Mouse (Mus musculus) right cerebral cortex, postnatal 25 days (tissue): Measurements from ENCODE around the gene Apobec4.
"Not testable (repeated sequence)": the region's sequence is repeated elsewhere in the genome, so short reads cannot be mapped to it uniquely, and the experiment has no call there.

Source experiments
- DNase-seq: peaks from one replicate; pipeline ENCODE4 v3.0.0; 2022

Apobec4 gene

GRCm38 (mm10) chr1:152766804-152767748 is 16.7 kb downstream of the Apobec4 start:
- no peak for DNase-seq

- DNase-seq = peak; percentile 70
Measured at GRCm38 (mm10) chr1:152767749-152768488, 17.6 kb downstream of the Apobec4 start.

GRCm38 (mm10) chr1:152771016-152771415 is 20.7 kb downstream of the Apobec4 start:
- no peak for DNase-seq

- not testable (repeated sequence) for DNase-seq
Measured at GRCm38 (mm10) chr1:152774601-152775000, 24.2 kb downstream of the Apobec4 start.

- DNase-seq = peak; percentile 42
Measured at GRCm38 (mm10) chr1:152779071-152779737, 28.9 kb downstream of the Apobec4 start.

GRCm38 (mm10) chr1:152784620-152785019 is 34.3 kb downstream of the Apobec4 start:
- DNase-seq = no peak

- DNase-seq = not testable (repeated sequence)
Measured at GRCm38 (mm10) chr1:152785446-152785845, 35.1 kb downstream of the Apobec4 start.

GRCm38 (mm10) chr1:152786953-152787352 is 36.6 kb downstream of the Apobec4 start:
- DNase-seq = no peak

- DNase-seq = no peak
Measured at GRCm38 (mm10) chr1:152788121-152788660, 37.8 kb downstream of the Apobec4 start.

GRCm38 (mm10) chr1:152790254-152790653 is 39.9 kb downstream of the Apobec4 start:
- no peak for DNase-seq

GRCm38 (mm10) chr1:152790821-152791220 is 40.5 kb downstream of the Apobec4 start:
- no peak for DNase-seq

GRCm38 (mm10) chr1:152791269-152791668 is 40.9 kb downstream of the Apobec4 start:
- DNase-seq = no peak

GRCm38 (mm10) chr1:152792736-152793494 is 42.6 kb downstream of the Apobec4 start:
- DNase-seq = no peak

- DNase-seq = no peak
Measured at GRCm38 (mm10) chr1:152793495-152794130, 43.3 kb downstream of the Apobec4 start.

- DNase-seq = no peak
Measured at GRCm38 (mm10) chr1:152795688-152796255, 45.4 kb downstream of the Apobec4 start.

GRCm38 (mm10) chr1:152796683-152797263 is 46.4 kb downstream of the Apobec4 start:
- no peak for DNase-seq

GRCm38 (mm10) chr1:152798125-152798524 is 47.8 kb downstream of the Apobec4 start:
- no peak for DNase-seq

- no peak for DNase-seq
Measured at GRCm38 (mm10) chr1:152799897-152800296, 49.5 kb downstream of the Apobec4 start, which contains the start of gene Ncf2. Gene Ncf2, plus strand, starts transcription at chr1:152800194.

- DNase-seq = no peak
Measured at GRCm38 (mm10) chr1:152800633-152801176, 50.4 kb downstream of the Apobec4 start.

- DNase-seq = no peak
Measured at GRCm38 (mm10) chr1:152804907-152805306, 54.6 kb downstream of the Apobec4 start.
